Mouse (Mus musculus): Measurements from ENCODE around the gene Mcm7. TPM values are rescaled to one million over a fixed set of nuclear protein-coding genes. Genes with fewer than 3 reads are reported as not detected.
A peak's percentile ranks its signal among the peaks of the same experiment; 100 is the strongest.
"Not testable (repeated sequence)": the region's sequence is repeated elsewhere in the genome, so short reads cannot be mapped to it uniquely, and the experiment has no call there.

Gene Mcm7
- polyA plus RNA-seq (2012; fragmentation: generic; extraction: Trizol): 55.4 TPM

DNA sequence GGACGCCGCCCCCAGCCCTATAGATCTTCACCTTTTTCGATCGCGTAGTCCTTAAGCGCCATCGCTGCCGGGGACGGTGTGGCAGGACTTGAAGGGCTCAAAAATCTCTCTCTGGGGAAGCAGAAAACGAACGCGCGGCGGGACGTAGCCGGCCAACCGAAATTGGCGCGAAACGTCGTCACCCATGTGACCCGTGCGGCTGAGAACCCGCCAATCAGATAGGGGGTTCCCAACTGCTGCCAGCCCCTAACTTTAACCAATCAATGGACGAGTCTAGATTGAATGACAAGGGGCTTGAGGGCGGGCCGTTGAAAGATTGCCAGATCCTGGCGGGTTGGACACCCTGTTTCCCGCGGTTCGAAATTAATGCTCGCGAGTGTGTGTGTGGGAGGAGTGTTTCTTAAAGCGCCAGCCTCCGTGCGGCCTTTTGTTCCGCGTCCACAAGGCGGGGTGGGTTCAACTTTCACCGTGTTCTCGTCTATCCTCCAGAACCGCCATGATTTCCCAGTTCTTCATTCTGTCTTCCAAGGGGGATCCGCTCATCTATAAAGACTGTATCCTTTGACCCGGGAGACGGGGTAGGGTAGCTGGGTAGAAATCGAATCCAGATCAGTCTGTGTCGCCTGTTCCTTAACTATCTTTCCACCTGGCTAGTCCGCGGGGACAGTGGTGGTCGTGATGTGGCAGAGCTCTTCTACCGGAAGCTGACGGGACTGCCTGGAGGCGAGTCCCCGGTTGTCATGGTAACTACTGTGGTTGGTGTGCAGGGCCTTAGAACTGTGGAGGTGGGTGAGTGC lies at the start of gene Mcm7, which contains the start of gene Ap4m1:
TSS of gene Mcm7 (minus strand) at position 728 of the 797 bp plus-strand sequence.
TSS of gene Ap4m1 (plus strand) at position 308 of the 797 bp plus-strand sequence.
- peaks cover 13% of the 10 kb centered on the region for H3K36me3 ChIP-seq (ENCODE audit: control insufficient read depth, insufficient read depth)
- no peaks in the 10 kb centered on the region for H3K27me3 ChIP-seq (ENCODE audit: control insufficient read depth, insufficient read depth, insufficient read length)
- H3ac ChIP-seq (ENCODE audit: control insufficient read depth, insufficient read length): peak within 1 kb of the TSS; percentile 34
- TF ChIP-seq SRF (IDR thresholded peaks at IDR 0.05; ENCODE audit: control insufficient read depth, insufficient read length, low read depth): peak; percentile 9
- no peak for TF ChIP-seq CEBPB (IDR thresholded peaks at IDR 0.05; ENCODE audit: insufficient read depth, poor library complexity, severe bottlenecking)
- TF ChIP-seq MYOG (IDR thresholded peaks at IDR 0.05; ENCODE audit: control insufficient read depth in 1 of 3, insufficient read depth in 1 of 3, insufficient read length in 2 of 3, low read depth in 2 of 3): no peak
- TF ChIP-seq E2F4 (IDR thresholded peaks at IDR 0.05; ENCODE audit: insufficient read depth): peak; percentile 42
- no peak for TF ChIP-seq TCF12 (IDR thresholded peaks at IDR 0.05; ENCODE audit: insufficient read depth, poor library complexity, severe bottlenecking)
- no peak for TF ChIP-seq REST (IDR thresholded peaks at IDR 0.05; ENCODE audit: insufficient read depth, insufficient read length)
- TF ChIP-seq POLR2A (IDR thresholded peaks at IDR 0.05; ENCODE audit: insufficient read length, low read depth): peak; percentile 39
- TF ChIP-seq USF1 (IDR thresholded peaks at IDR 0.05; ENCODE audit: low read depth): peak; percentile 91
- H3K4me3 ChIP-seq: peak within 1 kb of the TSS; percentile 92
- peak within 1 kb of the TSS; percentile 94 for H3K4me2 ChIP-seq (ENCODE audit: low read depth)
- H3K79me2 ChIP-seq (ENCODE audit: control insufficient read depth, insufficient read depth): peaks cover 19% of the 10 kb centered on the region

DNA sequence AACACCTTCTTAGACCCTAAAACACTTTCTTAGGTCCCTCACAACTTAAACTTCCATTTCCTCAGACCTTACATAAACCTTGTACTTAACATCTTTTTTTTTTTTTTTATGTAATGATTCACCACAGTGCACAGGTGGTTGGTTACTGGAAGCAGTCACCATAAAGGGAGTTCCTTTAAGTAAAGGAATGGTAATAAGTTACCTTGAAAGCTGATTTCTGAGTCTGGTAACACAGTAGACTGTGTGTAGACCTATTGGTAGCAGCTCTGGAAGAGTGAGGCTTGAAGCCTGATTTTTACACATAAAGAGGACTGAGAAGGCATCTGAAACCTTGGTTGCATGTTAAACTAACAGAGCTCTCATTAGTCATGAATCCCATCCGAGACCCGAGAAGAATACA lies 47.6 kb upstream of the Mcm7 start:
- Histone ChIP-seq H3K4me3 (no peak overlapping the region), H3K27me3 (ENCODE audit: control insufficient read depth, insufficient read depth, insufficient read length) (no peaks in the 10 kb centered on the region), H3K4me2 (ENCODE audit: low read depth) (no peak overlapping the region), H3K36me3 (ENCODE audit: control insufficient read depth, insufficient read depth) (no peaks in the 10 kb centered on the region), H3ac (ENCODE audit: control insufficient read depth, insufficient read length) (no peak overlapping the region), H3K79me2 (ENCODE audit: control insufficient read depth, insufficient read depth) (no peaks in the 10 kb centered on the region)
- TF ChIP-seq POLR2AphosphoS2 (IDR thresholded peaks at IDR 0.05; ENCODE audit: insufficient read length, low read depth) (no peak), MYOG (IDR thresholded peaks at IDR 0.05; ENCODE audit: control insufficient read depth in 1 of 3, insufficient read depth in 1 of 3, insufficient read length in 2 of 3, low read depth in 2 of 3) (no peak), REST (IDR thresholded peaks at IDR 0.05; ENCODE audit: insufficient read depth, insufficient read length) (no peak), MAX (IDR thresholded peaks at IDR 0.05; ENCODE audit: low read depth) (no peak), MYOD1 (IDR thresholded peaks at IDR 0.05; ENCODE audit: control insufficient read depth in 1 of 3, insufficient read length in 2 of 3, low read depth in 2 of 3) (no peak), SRF (IDR thresholded peaks at IDR 0.05; ENCODE audit: control insufficient read depth, insufficient read length, low read depth) (no peak), TCF12 (IDR thresholded peaks at IDR 0.05; ENCODE audit: insufficient read depth, poor library complexity, severe bottlenecking) (no peak), POLR2A (IDR thresholded peaks at IDR 0.05; ENCODE audit: insufficient read length, low read depth) (no peak), E2F4 (IDR thresholded peaks at IDR 0.05; ENCODE audit: insufficient read depth) (no peak), CEBPB (IDR thresholded peaks at IDR 0.05; ENCODE audit: insufficient read depth, poor library complexity, severe bottlenecking) (no peak), USF1 (IDR thresholded peaks at IDR 0.05; ENCODE audit: low read depth) (no peak), TCF3 (IDR thresholded peaks at IDR 0.05; ENCODE audit: insufficient read length, low read depth) (no peak)

DNA sequence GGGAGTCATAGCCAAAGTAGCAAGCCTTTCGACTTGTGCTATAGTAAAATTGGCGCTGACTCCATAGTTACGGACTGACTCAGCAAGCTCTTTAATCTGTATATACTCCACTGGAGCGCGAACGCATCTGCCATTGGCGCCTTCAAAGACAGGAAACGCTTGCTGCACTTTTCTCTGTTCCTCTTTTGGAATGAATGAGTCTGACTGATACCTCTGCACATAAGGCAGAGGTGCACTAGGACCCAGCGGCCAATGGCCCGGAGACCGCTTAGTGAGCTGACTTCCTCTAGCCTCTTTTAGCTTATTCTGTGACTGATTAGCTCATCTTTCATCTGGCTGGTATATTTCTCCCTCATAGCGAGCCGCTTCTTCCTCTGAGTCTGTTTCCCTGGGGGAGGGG lies 44.4 kb upstream of the Mcm7 start:
- H3ac ChIP-seq (ENCODE audit: control insufficient read depth, insufficient read length); H3K4me3 ChIP-seq; H3K4me2 ChIP-seq (ENCODE audit: low read depth); H3K79me2 ChIP-seq (ENCODE audit: control insufficient read depth, insufficient read depth); H3K27me3 ChIP-seq (ENCODE audit: control insufficient read depth, insufficient read depth, insufficient read length); H3K36me3 ChIP-seq (ENCODE audit: control insufficient read depth, insufficient read depth): not testable (repeated sequence)

DNA sequence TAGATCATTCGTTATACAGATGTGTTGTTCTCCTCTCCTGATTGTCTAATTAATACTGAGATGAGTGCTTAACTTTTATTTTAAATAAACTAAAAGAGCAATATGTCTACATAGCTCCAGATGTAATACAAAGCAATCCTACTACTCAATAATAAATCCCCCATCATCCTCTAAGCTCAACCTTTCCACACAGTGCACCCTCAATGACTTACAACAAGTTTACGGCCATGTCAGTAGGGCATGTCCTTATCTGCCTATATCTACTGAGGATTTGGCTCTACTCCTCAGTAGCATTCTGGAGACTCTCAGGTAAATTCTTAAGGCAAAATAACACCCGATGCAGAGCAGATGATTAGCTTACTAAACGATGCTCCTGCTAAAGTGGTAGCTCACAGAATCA lies 35.7 kb upstream of the Mcm7 start:
- Histone ChIP-seq H3K36me3 (ENCODE audit: control insufficient read depth, insufficient read depth) (no peaks in the 10 kb centered on the region), H3K79me2 (ENCODE audit: control insufficient read depth, insufficient read depth) (no peaks in the 10 kb centered on the region), H3K4me2 (ENCODE audit: low read depth) (no peak overlapping the region), H3K4me3 (no peak overlapping the region), H3ac (ENCODE audit: control insufficient read depth, insufficient read length) (no peak overlapping the region), H3K27me3 (ENCODE audit: control insufficient read depth, insufficient read depth, insufficient read length) (no peaks in the 10 kb centered on the region)
- no peak for TF ChIP-seq E2F4 (IDR thresholded peaks at IDR 0.05; ENCODE audit: insufficient read depth)
- no peak for TF ChIP-seq TCF12 (IDR thresholded peaks at IDR 0.05; ENCODE audit: insufficient read depth, poor library complexity, severe bottlenecking)
- no peak for TF ChIP-seq POLR2AphosphoS2 (IDR thresholded peaks at IDR 0.05; ENCODE audit: insufficient read length, low read depth)
- TF ChIP-seq MAX (IDR thresholded peaks at IDR 0.05; ENCODE audit: low read depth): no peak
- no peak for TF ChIP-seq MYOD1 (IDR thresholded peaks at IDR 0.05; ENCODE audit: control insufficient read depth in 1 of 3, insufficient read length in 2 of 3, low read depth in 2 of 3)
- TF ChIP-seq CEBPB (IDR thresholded peaks at IDR 0.05; ENCODE audit: insufficient read depth, poor library complexity, severe bottlenecking): no peak
- no peak for TF ChIP-seq REST (IDR thresholded peaks at IDR 0.05; ENCODE audit: insufficient read depth, insufficient read length)
- no peak for TF ChIP-seq SRF (IDR thresholded peaks at IDR 0.05; ENCODE audit: control insufficient read depth, insufficient read length, low read depth)
- TF ChIP-seq USF1 (IDR thresholded peaks at IDR 0.05; ENCODE audit: low read depth): no peak
- TF ChIP-seq POLR2A (IDR thresholded peaks at IDR 0.05; ENCODE audit: insufficient read length, low read depth): no peak
- no peak for TF ChIP-seq TCF3 (IDR thresholded peaks at IDR 0.05; ENCODE audit: insufficient read length, low read depth)
- TF ChIP-seq MYOG (IDR thresholded peaks at IDR 0.05; ENCODE audit: control insufficient read depth in 1 of 3, insufficient read depth in 1 of 3, insufficient read length in 2 of 3, low read depth in 2 of 3): no peak

DNA sequence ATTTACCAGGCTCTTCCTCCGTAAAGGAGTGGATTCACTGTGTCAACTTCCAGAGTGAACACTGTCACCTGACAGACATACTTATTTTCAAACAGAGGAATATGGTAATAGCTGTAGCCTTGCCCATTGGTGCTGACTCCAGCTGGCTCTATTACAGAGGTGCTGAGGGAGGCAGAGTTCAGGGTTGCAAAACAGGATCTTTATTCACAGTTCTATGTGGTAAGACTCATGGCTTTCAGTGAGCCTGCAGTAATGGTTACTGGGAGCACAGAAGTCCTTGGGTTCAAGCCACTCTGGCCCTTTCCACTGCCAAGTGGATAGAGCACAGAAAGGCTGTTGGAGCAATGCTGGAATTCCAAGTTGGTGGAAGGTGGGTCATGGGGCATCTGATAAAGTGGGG lies 35.0 kb upstream of the Mcm7 start:
- Histone ChIP-seq H3K36me3 (ENCODE audit: control insufficient read depth, insufficient read depth) (no peaks in the 10 kb centered on the region), H3K4me2 (ENCODE audit: low read depth) (no peak overlapping the region), H3K4me3 (no peak overlapping the region), H3K27me3 (ENCODE audit: control insufficient read depth, insufficient read depth, insufficient read length) (no peaks in the 10 kb centered on the region), H3ac (ENCODE audit: control insufficient read depth, insufficient read length) (no peak overlapping the region), H3K79me2 (ENCODE audit: control insufficient read depth, insufficient read depth) (no peaks in the 10 kb centered on the region)
- no peak for TF ChIP-seq USF1 (IDR thresholded peaks at IDR 0.05; ENCODE audit: low read depth)
- TF ChIP-seq MYOG (IDR thresholded peaks at IDR 0.05; ENCODE audit: control insufficient read depth in 1 of 3, insufficient read depth in 1 of 3, insufficient read length in 2 of 3, low read depth in 2 of 3): no peak
- no peak for TF ChIP-seq SRF (IDR thresholded peaks at IDR 0.05; ENCODE audit: control insufficient read depth, insufficient read length, low read depth)
- TF ChIP-seq CEBPB (IDR thresholded peaks at IDR 0.05; ENCODE audit: insufficient read depth, poor library complexity, severe bottlenecking): no peak
- no peak for TF ChIP-seq TCF3 (IDR thresholded peaks at IDR 0.05; ENCODE audit: insufficient read length, low read depth)
- TF ChIP-seq POLR2A (IDR thresholded peaks at IDR 0.05; ENCODE audit: insufficient read length, low read depth): no peak
- TF ChIP-seq E2F4 (IDR thresholded peaks at IDR 0.05; ENCODE audit: insufficient read depth): no peak
- no peak for TF ChIP-seq TCF12 (IDR thresholded peaks at IDR 0.05; ENCODE audit: insufficient read depth, poor library complexity, severe bottlenecking)
- TF ChIP-seq REST (IDR thresholded peaks at IDR 0.05; ENCODE audit: insufficient read depth, insufficient read length): no peak
- TF ChIP-seq POLR2AphosphoS2 (IDR thresholded peaks at IDR 0.05; ENCODE audit: insufficient read length, low read depth): no peak
- no peak for TF ChIP-seq MAX (IDR thresholded peaks at IDR 0.05; ENCODE audit: low read depth)

All from myocyte (in vitro differentiated cells).